In genomic region chr9:99685061-99685521, GRCm38 (mm10) we compare ENCODE assay signal across 18 mouse cellular contexts. TPM values are rescaled to one million over a fixed set of nuclear protein-coding genes. Genes with fewer than 3 reads are reported as not detected.
DNase-seq lines count a peak whose midpoint lies in the region; ATAC-seq lines count a peak whose summit lies in the region.
"Had no signal": no experiment of that assay in that cellular context is flagged by ENCODE, and none has a peak within 500 bp of the region (broad histone marks: within the 10 kb centered on the region; RNA-seq: fewer than 3 reads in every experiment).

No protein-coding gene starts in this region.

- H3K4me3 ChIP-seq in forebrain, embryonic 16.5 days (replicated peaks; ENCODE audit: low read length), result no peak overlapping the region
- H3K4me3 ChIP-seq in forebrain, embryonic 11.5 days (ENCODE audit: low read depth, low read length), result no peak overlapping the region
- H3K4me3 ChIP-seq: gastrocnemius, adult 2 months; liver, embryonic 12.5 days had no signal

- H3K9me3 ChIP-seq in forebrain, embryonic 16.5 days (ENCODE audit: control insufficient read depth, low read length), result no peaks in the 10 kb centered on the region
- no peaks in the 10 kb centered on the region for H3K9me3 ChIP-seq in forebrain, embryonic 11.5 days (ENCODE audit: control insufficient read depth, low read length)
- H3K9me3 ChIP-seq: liver, embryonic 12.5 days had no signal

- no peak overlapping the region for H3K9ac ChIP-seq in forebrain, embryonic 16.5 days (replicated peaks; ENCODE audit: low read depth, low read length)
- H3K9ac ChIP-seq in forebrain, embryonic 11.5 days (ENCODE audit: low read length), result no peak overlapping the region
- H3K9ac ChIP-seq: liver, embryonic 12.5 days had no signal

- no peak for DNase-seq in forebrain, embryonic 11.5 days (ENCODE audit: low spot score)
- peak; percentile 40 to 46 for DNase-seq in left cerebral cortex, postnatal 25 days (ENCODE audit: low spot score in 2 of 2)
- no peak for DNase-seq in left cerebral cortex, adult 11 months (ENCODE audit: low spot score)
- peak; percentile 84 to 87 for DNase-seq in lung, adult 18-20 months
- DNase-seq in lung, postnatal 4 days, result peak; percentile 79 to 90
- DNase-seq in embryo, embryonic 9.5 days (ENCODE audit: extremely low spot score), result no peak
- no peak for DNase-seq in heart, postnatal 10 days
- DNase-seq: adrenal gland, adult 8-10 months; cerebellum, adult 9-11 months; gastrocnemius, adult 2 months; spleen, adult 18-20 months; thymus, postnatal 36 days had no signal

- no peaks in the 10 kb centered on the region for H3K36me3 ChIP-seq in forebrain, embryonic 16.5 days (ENCODE audit: control insufficient read depth, insufficient read depth)
- no peaks in the 10 kb centered on the region for H3K36me3 ChIP-seq in forebrain, embryonic 11.5 days (ENCODE audit: control insufficient read depth, insufficient read depth, low read length)
- H3K36me3 ChIP-seq: liver, embryonic 12.5 days had no signal

- WGBS in forebrain, embryonic 16.5 days, result 68% methylated on average over 5 of the region's 5 CpGs
- WGBS in forebrain, embryonic 11.5 days, result 78% methylated on average over 5 of the region's 5 CpGs

- H3K4me1 ChIP-seq in forebrain, embryonic 16.5 days (replicated peaks; ENCODE audit: control insufficient read depth, insufficient read depth, low read length), result peaks cover 14% of the 10 kb centered on the region
- no peaks in the 10 kb centered on the region for H3K4me1 ChIP-seq in forebrain, embryonic 11.5 days (replicated peaks; ENCODE audit: control insufficient read depth, insufficient read depth, low read length)
- H3K4me1 ChIP-seq: liver, embryonic 12.5 days had no signal

- intact Hi-C loops in left cerebral cortex, postnatal 25 days (cut with DNase I), result no loop called here
- intact Hi-C loops in heart, postnatal 10 days (cut with DNase I), result no loop called here

- H3K27me3 ChIP-seq in forebrain, embryonic 16.5 days (replicated peaks; ENCODE audit: control insufficient read depth, insufficient read depth, low read length), result no peaks in the 10 kb centered on the region
- H3K27me3 ChIP-seq in forebrain, embryonic 11.5 days (ENCODE audit: control insufficient read depth, insufficient read depth, low read length), result no peaks in the 10 kb centered on the region
- H3K27me3 ChIP-seq: liver, embryonic 12.5 days had no signal

- ATAC-seq in forebrain, embryonic 16.5 days, result peak; percentile 73
- ATAC-seq in forebrain, embryonic 11.5 days (replicated peaks; ENCODE audit: low FRiP score), result no peak
- ATAC-seq: liver, embryonic 12.5 days had no signal

- no peak overlapping the region for H3K4me2 ChIP-seq in forebrain, embryonic 16.5 days (ENCODE audit: low read length)
- no peak overlapping the region for H3K4me2 ChIP-seq in forebrain, embryonic 11.5 days (ENCODE audit: low read depth, low read length, severe bottlenecking)
- H3K4me2 ChIP-seq: liver, embryonic 12.5 days had no signal

- H3K27ac ChIP-seq in forebrain, embryonic 16.5 days (ENCODE audit: low read length), result no peak overlapping the region
- no peak overlapping the region for H3K27ac ChIP-seq in forebrain, embryonic 11.5 days (ENCODE audit: low read depth, low read length)
- H3K27ac ChIP-seq: gastrocnemius, adult 2 months; liver, embryonic 12.5 days; stomach, postnatal 0 days had no signal

RNA-seq across cellular contexts. Expression of gene Cldn18, which starts 32.0 kb away (rescaled TPM):
- 0.20 TPM in 1 of 2 replicates, not detected in the other for polyA plus RNA-seq in forebrain, embryonic 16.5 days (2015; fragmentation: Nextera tagmentation; extraction: Ambion mirVana)
- not detected in 2 replicates for polyA plus RNA-seq in forebrain, embryonic 11.5 days (2014; fragmentation: Nextera tagmentation; extraction: Ambion mirVana)
- total RNA-seq in left cerebral cortex, postnatal 25 days (2021), result not detected
- total RNA-seq in heart, postnatal 10 days (2021), result not detected
- total RNA-seq: adrenal gland, adult 8-10 months; gastrocnemius, adult 2 months; left cerebral cortex, postnatal 10 days; megakaryocyte-erythroid progenitor cell, adult 5-6 weeks had no signal
- polyA plus RNA-seq: embryonic facial prominence, embryonic 11.5 days; liver, embryonic 12.5 days had no signal

RNA-seq across cellular contexts. Expression of gene Dzip1l, which starts 55.8 kb away (rescaled TPM):
- 12.2 and 13.3 TPM in 2 replicates for polyA plus RNA-seq in forebrain, embryonic 16.5 days (2015; fragmentation: Nextera tagmentation; extraction: Ambion mirVana)
- 21.4 and 21.7 TPM in 2 replicates for polyA plus RNA-seq in forebrain, embryonic 11.5 days (2014; fragmentation: Nextera tagmentation; extraction: Ambion mirVana)
- 10 to 100 TPM; 21.2 to 27.7 TPM for total RNA-seq in left cerebral cortex, postnatal 25 days (2021)
- 1 to 10 TPM; 6.0 to 7.2 TPM for total RNA-seq in heart, postnatal 10 days (2021)
- total RNA-seq: megakaryocyte-erythroid progenitor cell, adult 5-6 weeks had no signal

Comparison
In these comparisons a context has a peak if more than half of its experiments do, and no peak if none do; other contexts are left out.
1. DNase-seq: peak in left cerebral cortex, postnatal 25 days (2 of 2), lung, adult 18-20 months (2 of 2) and lung, postnatal 4 days (2 of 2); none in forebrain, embryonic 11.5 days (single experiment), left cerebral cortex, adult 11 months (single experiment), embryo, embryonic 9.5 days (single experiment) and heart, postnatal 10 days (0 of 2).